Mouse (Mus musculus) CH12.LX (cell line): ENCODE data around the gene Gng5.

Experiments
- CTCF ChIP-seq, 2 experiments: IDR thresholded peaks in 1 of 2; conservative IDR thresholded peaks in 1 of 2; 2 replicates each; pipeline ENCODE4 v1.5.1; 2011 to 2012; ENCODE audit warnings: low read depth in 2 of 2, low read length in 2 of 2, improper control_type of control experiment in 1 of 2, inconsistent platforms in 1 of 2, mild to moderate bottlenecking in 1 of 2, moderate library complexity in 1 of 2
- EP300 ChIP-seq: IDR thresholded peaks from 2 replicates; pipeline ENCODE4 v1.6.1; 2011; ENCODE audit warnings: low read length, improper control_type of control experiment
- JUND ChIP-seq: conservative IDR thresholded peaks from 2 replicates; pipeline ENCODE4 v1.6.1; 2011; ENCODE audit warnings: low read depth, low read length, improper control_type of control experiment
- MAFK ChIP-seq: IDR thresholded peaks from 2 replicates; pipeline ENCODE4 v1.6.1; 2011; ENCODE audit warnings: low read length, improper control_type of control experiment; ENCODE audit not compliant: insufficient replicate concordance
- MAZ ChIP-seq: IDR thresholded peaks from 2 replicates; pipeline ENCODE4 v1.6.1; 2012; ENCODE audit warnings: low read depth, mild to moderate bottlenecking, inconsistent platforms, low read length, improper control_type of control experiment, moderate library complexity
- POLR2A ChIP-seq: IDR thresholded peaks from 2 replicates; pipeline ENCODE4 v1.6.1; 2011; ENCODE audit warnings: low read depth, mild to moderate bottlenecking, improper control_type of control experiment, low read length
- RCOR1 ChIP-seq: conservative IDR thresholded peaks from 2 replicates; pipeline ENCODE4 v1.6.1; 2012; ENCODE audit warnings: low read depth, mild to moderate bottlenecking, inconsistent platforms, low read length, improper control_type of control experiment
- SIN3A ChIP-seq: IDR thresholded peaks from 2 replicates; pipeline ENCODE4 v1.6.1; 2012; ENCODE audit warnings: low read length, improper control_type of control experiment, inconsistent platforms
- TBP ChIP-seq: conservative IDR thresholded peaks from 2 replicates; pipeline ENCODE4 v1.6.1; 2011; ENCODE audit warnings: low read depth, low read length, improper control_type of control experiment
- TCF12 ChIP-seq: IDR thresholded peaks from 2 replicates; pipeline ENCODE4 v1.6.1; 2014; ENCODE audit warnings: low read depth, mild to moderate bottlenecking, inconsistent platforms, low read length, improper control_type of control experiment
- USF1 ChIP-seq: IDR thresholded peaks from 2 replicates; pipeline ENCODE4 v1.6.1; 2014; ENCODE audit warnings: low read depth, mild to moderate bottlenecking, inconsistent platforms, low read length, improper control_type of control experiment
- ZKSCAN1 ChIP-seq: IDR thresholded peaks from 2 replicates; pipeline ENCODE4 v1.6.1; 2012; ENCODE audit warnings: low read depth, inconsistent platforms, low read length, improper control_type of control experiment, borderline replicate concordance
- ZMIZ1 ChIP-seq: IDR thresholded peaks from 2 replicates; pipeline ENCODE4 v1.6.1; 2012; ENCODE audit warnings: low read depth, mild to moderate bottlenecking, inconsistent platforms, low read length, improper control_type of control experiment

DNA sequence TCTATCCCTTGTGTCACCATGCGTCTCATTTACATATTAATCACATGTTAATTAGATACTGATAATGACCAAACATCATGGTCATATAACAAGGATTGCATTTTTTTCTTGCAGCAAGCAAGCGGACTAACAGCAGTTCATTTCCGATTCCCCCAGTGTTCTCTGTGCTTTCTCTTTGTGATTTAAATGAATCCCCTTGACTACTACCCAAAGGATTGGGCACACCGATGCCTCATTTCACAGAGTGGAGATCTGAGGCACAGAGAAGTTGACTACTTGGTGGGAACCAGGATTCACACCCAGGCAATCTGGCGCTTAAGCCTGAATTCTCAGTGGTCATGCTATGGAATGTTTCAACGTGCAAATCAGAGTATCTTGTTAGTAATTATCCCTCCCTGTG is 35.4 kb downstream of the Gng5 start:
- TF ChIP-seq TBP: no peak
- TF ChIP-seq MAFK: no peak
- no peak for TF ChIP-seq TCF12
- TF ChIP-seq CTCF (conservative IDR thresholded peaks at IDR 0.05 in 1 of 2, IDR thresholded peaks at IDR 0.05 in 1 of 2; ENCODE audit: low read depth in 2 of 2, low read length in 2 of 2): no peak
- TF ChIP-seq ZKSCAN1: no peak
- TF ChIP-seq RCOR1: no peak
- TF ChIP-seq JUND: no peak
- TF ChIP-seq POLR2A: no peak
- TF ChIP-seq ZMIZ1: no peak
- TF ChIP-seq EP300: no peak
- TF ChIP-seq SIN3A: no peak
- no peak for TF ChIP-seq MAZ
- TF ChIP-seq USF1: no peak
